Mouse (Mus musculus): ENCODE measurements around the gene Gal3st2. TPM values are rescaled to one million over a fixed set of nuclear protein-coding genes. Genes with fewer than 3 reads are reported as not detected.

Gal3st2 gene
- polyA plus RNA-seq (2012; fragmentation: generic; extraction: Trizol): not detected

DNA sequence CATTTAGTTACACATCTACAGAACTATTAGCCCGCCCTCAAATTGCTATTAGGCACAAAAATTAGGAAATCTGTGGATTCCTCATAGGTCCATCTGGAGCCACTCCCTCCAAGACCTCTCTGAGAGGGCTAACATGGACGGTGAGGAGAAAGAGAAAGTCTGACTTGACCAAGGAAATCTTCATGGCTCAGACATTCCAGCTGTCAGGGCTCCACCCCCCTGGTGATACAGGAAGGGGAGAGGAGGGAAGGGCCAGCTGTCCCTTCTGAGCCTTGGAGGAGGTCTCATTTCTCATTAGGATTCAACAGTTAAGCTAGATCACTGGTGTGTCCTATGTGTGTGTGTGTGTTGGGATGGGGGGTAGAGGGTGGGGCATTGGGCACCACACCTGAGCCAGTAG, at the start of gene Gal3st2:
Gene Gal3st2 (plus strand): TSS at position 259 of the 400 bp plus-strand sequence.

DNA sequence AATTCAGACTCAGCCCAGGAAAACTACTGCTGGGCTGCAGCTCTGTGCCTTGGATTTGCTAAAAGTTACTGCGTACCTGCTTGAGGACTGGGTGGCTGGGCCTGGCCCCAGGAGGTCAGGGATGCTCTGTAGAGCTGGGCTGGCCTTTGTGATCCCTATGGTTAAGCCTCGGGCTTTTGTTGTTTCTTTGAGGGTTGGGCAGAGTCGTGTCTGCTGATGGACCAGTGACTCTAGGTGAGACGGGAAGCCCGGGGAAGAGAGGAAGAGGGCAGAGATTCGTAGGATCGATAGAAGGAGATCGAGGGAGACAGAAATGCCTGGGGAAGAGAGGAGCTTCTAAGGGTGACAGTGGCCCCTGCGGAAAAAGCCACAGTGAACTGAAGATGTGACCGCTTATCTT, 36.5 kb upstream of the Gal3st2 start, which contains the start of gene D2hgdh:
Gene D2hgdh (plus strand): TSS at position 301 of the 400 bp plus-strand sequence.

DNA sequence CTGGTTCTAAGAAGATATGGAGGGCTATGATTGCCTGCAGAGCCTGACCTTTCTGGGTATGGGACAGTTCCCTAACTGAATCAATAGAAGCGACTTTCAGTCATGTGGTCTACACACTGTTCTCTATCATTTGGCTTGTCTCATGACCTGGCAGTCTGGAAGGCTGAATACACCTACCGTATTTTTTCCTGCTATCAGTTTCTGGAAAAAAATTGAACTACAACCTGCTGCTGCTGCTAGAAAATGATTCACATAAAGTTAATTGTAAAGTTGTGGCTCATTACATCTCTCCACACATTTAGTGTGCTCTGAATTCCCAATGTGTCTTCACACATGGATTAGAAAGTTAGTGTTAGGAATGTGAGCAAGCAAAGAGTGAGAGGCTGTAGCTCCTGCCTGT, 56.9 kb downstream of the Gal3st2 start, which contains the start of gene Gal3st2b:
Gene Gal3st2b (plus strand): TSS at position 301 of the 400 bp plus-strand sequence.

Other genes with a start within 250 kb of the Gal3st2 start
- 10 to 100 TPM; 26.9 to 99.9 TPM for gene Stk25, start 202.6 kb upstream of the Gal3st2 start, polyA plus RNA-seq (2012; fragmentation: generic; extraction: Trizol)
- 10 to 100 TPM in 1 of 2 experiments, 1 to 10 TPM in 1; 7.0 to 22.0 TPM for gene Bok, start 175.6 kb upstream of the Gal3st2 start, polyA plus RNA-seq (2012; fragmentation: generic; extraction: Trizol)
- 10 to 100 TPM; 35.1 to 37.8 TPM for gene Atg4b, start 109.8 kb upstream of the Gal3st2 start, polyA plus RNA-seq (2012; fragmentation: generic; extraction: Trizol)
- gene Thap4, start 106.4 kb upstream of the Gal3st2 start, polyA plus RNA-seq (2012; fragmentation: generic; extraction: Trizol): 10 to 100 TPM; 91.2 to 93.2 TPM
- gene Dtymk, start 59.4 kb upstream of the Gal3st2 start, polyA plus RNA-seq (2012; fragmentation: generic; extraction: Trizol): 100 to 1,000 TPM; 137 to 203 TPM
- 1 to 10 TPM; 2.4 to 4.0 TPM for gene Ing5, start 57.3 kb upstream of the Gal3st2 start, polyA plus RNA-seq (2012; fragmentation: generic; extraction: Trizol)
- gene D2hgdh, start 36.4 kb upstream of the Gal3st2 start, polyA plus RNA-seq (2012; fragmentation: generic; extraction: Trizol): 10 to 100 TPM in 1 of 2 experiments, 1 to 10 TPM in 1; 4.5 to 13.5 TPM
- under 1 TPM in 1 of 2 experiments, not detected in 1; 0.06 TPM for gene Gal3st2b, start 57.0 kb downstream of the Gal3st2 start, polyA plus RNA-seq (2012; fragmentation: generic; extraction: Trizol)
- not detected for gene Gal3st2c, start 129.2 kb downstream of the Gal3st2 start, polyA plus RNA-seq (2012; fragmentation: generic; extraction: Trizol)
- gene Neu4, start 159.1 kb downstream of the Gal3st2 start, polyA plus RNA-seq (2012; fragmentation: generic; extraction: Trizol): not detected
- not detected for gene Pdcd1, start 191.2 kb downstream of the Gal3st2 start, polyA plus RNA-seq (2012; fragmentation: generic; extraction: Trizol)